Mouse (Mus musculus): Measurements from ENCODE around the gene H2-D1. TPM values are rescaled to one million over a fixed set of nuclear protein-coding genes. Genes with fewer than 3 reads are reported as not detected.
A peak's percentile ranks its signal among the peaks of the same experiment; 100 is the strongest.

Gene H2-D1
- polyA plus RNA-seq (2016; fragmentation: Nextera tagmentation; extraction: Ambion mirVana), result 21.4 and 23.1 TPM in 2 replicates

DNA sequence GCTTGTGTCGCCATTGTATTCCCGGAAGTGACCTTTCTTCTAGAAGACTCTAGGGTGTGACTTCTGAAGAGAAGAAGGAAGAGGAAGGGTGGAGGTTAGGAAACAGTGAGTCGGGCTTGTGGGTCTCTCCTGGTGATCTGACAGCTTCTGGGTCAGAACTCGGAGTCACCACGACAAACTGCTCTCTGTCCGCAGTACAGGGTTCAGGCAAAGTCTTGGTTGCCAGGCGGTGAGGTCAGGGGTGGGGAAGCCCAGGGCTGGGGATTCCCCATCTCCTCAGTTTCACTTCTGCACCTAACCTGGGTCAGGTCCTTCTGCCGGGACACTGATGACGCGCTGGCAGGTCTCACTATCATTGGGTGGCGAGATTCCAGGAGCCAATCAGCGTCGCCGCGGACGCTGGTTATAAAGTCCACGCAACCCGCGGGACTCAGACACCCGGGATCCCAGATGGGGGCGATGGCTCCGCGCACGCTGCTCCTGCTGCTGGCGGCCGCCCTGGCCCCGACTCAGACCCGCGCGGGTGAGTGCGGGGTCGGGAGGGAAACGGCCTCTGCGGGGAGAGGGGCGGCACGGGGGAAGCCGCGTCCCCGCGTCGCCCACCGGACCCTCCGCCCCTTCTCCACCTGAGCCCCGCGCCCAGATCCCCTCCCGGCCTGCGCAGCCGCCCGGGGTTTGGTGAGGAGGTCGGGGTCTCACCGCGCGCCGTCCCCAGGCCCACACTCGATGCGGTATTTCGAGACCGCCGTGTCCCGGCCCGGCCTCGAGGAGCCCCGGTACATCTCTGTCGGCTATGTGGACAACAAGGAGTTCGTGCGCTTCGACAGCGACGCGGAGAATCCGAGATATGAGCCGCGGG is at the start of gene H2-D1:
Gene H2-D1 (plus strand): TSS at position 67 of the 859 bp plus-strand sequence.
- 2% methylated on average over 73 of the region's 73 CpGs for WGBS
- Histone ChIP-seq H3K4me1 (peaks cover 19% of the 10 kb centered on the region), H3K4me3 (peak within 1 kb of the TSS; percentile 71), H3K27ac (peak within 1 kb of the TSS; percentile 38), H3K36me3 (no peaks in the 10 kb centered on the region), H3K27me3 (ENCODE audit: low read depth, poor library complexity, severe bottlenecking) (peaks cover 71% of the 10 kb centered on the region), H3K9me3 (replicated peaks) (no peaks in the 10 kb centered on the region)
- peak; percentile 88 for DNase-seq (ENCODE audit: low spot score)

DNA sequence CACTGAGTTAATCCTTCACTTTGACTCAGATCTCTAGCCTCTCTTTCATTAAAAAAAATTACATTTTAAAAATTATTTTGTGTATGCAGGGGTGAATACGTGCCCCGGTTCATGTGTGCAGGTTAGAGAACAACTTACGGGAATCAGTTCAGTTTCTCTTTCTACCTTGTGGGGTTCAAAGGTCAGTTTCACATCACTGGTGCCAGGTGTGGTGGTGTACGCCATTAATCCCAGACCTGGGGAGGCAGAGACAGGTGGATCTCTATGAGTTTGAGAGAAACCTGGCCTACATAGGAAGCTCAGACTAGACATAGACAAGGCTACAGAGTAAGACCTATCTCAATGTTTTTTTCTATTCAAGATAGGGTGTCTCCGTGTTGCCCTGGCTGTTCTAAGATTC is 49.5 kb upstream of the H2-D1 start:
- Histone ChIP-seq H3K27ac (no peak overlapping the region), H3K4me1 (peaks cover 6% of the 10 kb centered on the region; the same call in 1 of the 2 replicates), H3K27me3 (ENCODE audit: low read depth, poor library complexity, severe bottlenecking) (no peaks in the 10 kb centered on the region), H3K36me3 (no peaks in the 10 kb centered on the region), H3K9me3 (replicated peaks) (no peaks in the 10 kb centered on the region), H3K4me3 (no peak overlapping the region)
- WGBS, result 93% methylated on average over 5 of the region's 5 CpGs
- DNase-seq (ENCODE audit: low spot score), result no peak

DNA sequence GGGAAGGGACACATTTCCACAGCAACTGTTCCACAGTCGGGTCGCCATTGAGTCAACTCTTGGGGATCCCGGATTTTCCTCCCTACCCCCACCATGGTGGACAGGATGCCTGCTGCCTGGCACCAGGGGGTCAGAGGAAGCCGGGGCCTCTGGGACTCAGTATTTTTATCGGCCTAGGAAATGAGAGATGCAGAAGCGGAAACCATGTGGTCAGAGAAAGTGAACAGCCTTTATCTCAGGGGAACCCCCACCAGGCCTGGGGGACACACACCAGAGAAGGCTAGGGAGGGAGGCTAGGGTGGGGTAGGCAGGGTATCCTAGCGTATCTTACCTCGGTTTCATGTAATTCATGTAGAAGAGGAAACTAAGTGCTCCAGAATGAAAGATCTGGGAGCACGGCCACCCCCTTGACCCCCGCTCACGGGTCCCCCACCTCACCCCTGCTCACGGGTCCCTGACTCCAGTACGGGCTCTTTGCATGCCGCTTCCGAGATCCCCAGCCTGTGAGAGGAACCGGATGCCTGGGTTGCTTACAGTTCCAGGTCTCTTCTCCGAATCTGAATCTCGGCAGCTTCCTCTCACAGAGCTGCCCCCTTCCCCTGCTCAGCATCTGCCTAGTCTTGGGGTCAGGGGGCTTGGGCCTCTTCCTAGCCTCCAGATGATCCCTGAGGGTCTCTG is 43.9 kb upstream of the H2-D1 start:
- Histone ChIP-seq H3K4me1 (peaks cover 18% of the 10 kb centered on the region; the same call in 1 of the 2 replicates), H3K36me3 (peaks cover 40% of the 10 kb centered on the region), H3K27me3 (ENCODE audit: low read depth, poor library complexity, severe bottlenecking) (no peaks in the 10 kb centered on the region), H3K4me3 (no peak overlapping the region), H3K27ac (no peak overlapping the region; the same call in 1 of the 2 replicates), H3K9me3 (replicated peaks) (no peaks in the 10 kb centered on the region)
- 90% methylated on average over 18 of the region's 18 CpGs for WGBS
- DNase-seq (ENCODE audit: low spot score), result no peak

DNA sequence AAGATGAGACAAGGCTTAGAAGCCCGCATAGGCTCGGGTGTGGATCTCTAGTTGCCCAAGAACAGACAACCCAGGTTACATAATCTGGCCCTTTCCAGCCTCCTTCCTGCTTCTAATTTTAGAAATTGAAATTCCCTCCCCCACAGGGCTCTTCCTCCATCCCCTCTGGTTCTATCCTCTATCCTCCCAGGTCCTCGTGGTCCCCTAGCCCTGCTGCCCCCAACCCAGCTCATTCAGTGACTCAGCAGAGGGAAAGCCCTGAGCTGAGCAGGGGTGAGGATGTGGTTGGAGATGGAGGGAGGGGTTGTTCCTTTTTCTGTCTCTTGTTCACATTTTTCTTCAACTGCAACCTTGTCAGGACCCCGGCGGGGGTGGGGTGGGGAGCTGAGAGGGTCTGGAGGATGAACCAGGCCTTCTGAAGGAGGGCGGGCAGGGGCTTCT is 42.9 kb upstream of the H2-D1 start:
- 86% methylated on average over 6 of the region's 6 CpGs for WGBS
- H3K9me3 ChIP-seq (replicated peaks), result no peaks in the 10 kb centered on the region
- H3K4me1 ChIP-seq, result peaks cover 13% of the 10 kb centered on the region; the same call in 1 of the 2 replicates
- H3K36me3 ChIP-seq, result peaks cover 47% of the 10 kb centered on the region
- H3K4me3 ChIP-seq, result no peak overlapping the region
- no peak overlapping the region for H3K27ac ChIP-seq
- H3K27me3 ChIP-seq (ENCODE audit: low read depth, poor library complexity, severe bottlenecking), result no peaks in the 10 kb centered on the region
- DNase-seq (ENCODE audit: low spot score), result no peak

DNA sequence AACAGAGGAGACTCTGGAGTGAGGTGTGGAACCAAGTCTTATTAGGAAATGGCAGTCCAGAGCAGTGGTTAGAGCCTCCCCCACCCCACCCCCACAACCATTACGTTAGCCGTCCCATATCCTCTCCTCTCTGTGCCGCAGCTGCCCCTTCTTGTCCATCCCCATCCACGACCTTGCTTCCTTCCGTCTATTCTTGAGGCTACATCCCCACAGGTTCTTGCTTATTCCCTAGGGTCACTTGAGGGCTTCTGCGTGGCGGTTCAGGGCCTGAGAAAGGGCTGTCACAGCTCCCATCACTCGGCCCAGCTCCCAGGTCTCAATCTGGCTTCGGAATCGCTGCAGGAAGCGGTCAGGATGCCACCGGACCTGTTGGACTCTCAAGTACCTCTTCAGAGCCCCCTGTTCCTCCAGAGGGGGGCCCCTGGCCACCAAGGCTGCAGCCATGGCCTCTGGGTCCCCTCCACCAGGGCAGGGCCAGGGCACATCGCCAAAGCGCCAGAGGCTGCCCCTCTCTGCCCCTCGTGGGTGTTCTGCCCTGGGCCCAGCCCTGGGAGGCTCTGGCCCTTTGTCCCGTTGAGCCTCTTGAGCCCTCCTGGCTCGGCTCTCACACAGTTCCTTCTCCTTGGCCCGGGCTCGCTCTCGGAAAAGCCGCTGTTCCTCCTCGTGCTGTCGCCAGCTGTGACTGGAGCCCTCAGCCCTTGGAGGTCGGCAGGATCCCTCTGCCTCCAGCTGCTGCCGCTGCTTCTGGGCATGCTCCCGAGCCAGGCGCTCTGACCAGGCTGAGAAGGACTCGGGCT is 42.2 kb upstream of the H2-D1 start, which contains the start of gene Gm16181:
Gene Gm16181 (plus strand): TSS at position 679 of the 797 bp plus-strand sequence.
- H3K27me3 ChIP-seq (ENCODE audit: low read depth, poor library complexity, severe bottlenecking), result no peaks in the 10 kb centered on the region
- H3K9me3 ChIP-seq (replicated peaks), result no peaks in the 10 kb centered on the region
- 85% methylated on average over 28 of the region's 28 CpGs for WGBS
- H3K4me1 ChIP-seq, result peaks cover 12% of the 10 kb centered on the region; the same call in 1 of the 2 replicates
- no peak within 1 kb of the TSS for H3K4me3 ChIP-seq
- no peak for DNase-seq (ENCODE audit: low spot score)
- H3K36me3 ChIP-seq, result peaks cover 54% of the 10 kb centered on the region
- H3K27ac ChIP-seq, result 0 out of 2 replicates have a peak within 1 kb of the TSS, but pooled peaks have one; percentile 12

DNA sequence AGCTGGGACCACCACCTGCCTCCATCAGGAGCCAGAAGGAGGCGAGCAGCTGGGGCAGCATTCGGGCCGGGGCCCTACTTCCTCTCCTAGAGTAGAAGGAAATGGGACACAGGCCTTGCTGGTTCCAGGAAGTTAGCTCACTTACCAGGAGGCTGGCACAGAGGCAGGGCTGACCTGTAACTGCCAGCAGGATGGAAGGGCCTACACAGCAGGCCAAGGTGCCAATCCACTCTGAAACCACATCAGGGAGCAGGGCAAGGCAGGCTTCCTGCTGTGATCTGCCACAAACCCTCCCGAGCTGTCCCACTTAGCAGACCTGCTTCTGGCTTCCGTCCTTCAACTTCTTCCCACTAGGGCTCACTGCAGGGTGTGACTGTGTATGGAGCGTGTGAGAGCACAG is 40.2 kb upstream of the H2-D1 start:
- Histone ChIP-seq H3K27me3 (ENCODE audit: low read depth, poor library complexity, severe bottlenecking) (no peaks in the 10 kb centered on the region), H3K4me1 (peaks cover 12% of the 10 kb centered on the region; the same call in 1 of the 2 replicates), H3K4me3 (no peak overlapping the region), H3K27ac (no peak overlapping the region), H3K36me3 (peaks cover 74% of the 10 kb centered on the region), H3K9me3 (replicated peaks) (no peaks in the 10 kb centered on the region)
- WGBS, result 83% methylated on average over 6 of the region's 6 CpGs
- no peak for DNase-seq (ENCODE audit: low spot score)

DNA sequence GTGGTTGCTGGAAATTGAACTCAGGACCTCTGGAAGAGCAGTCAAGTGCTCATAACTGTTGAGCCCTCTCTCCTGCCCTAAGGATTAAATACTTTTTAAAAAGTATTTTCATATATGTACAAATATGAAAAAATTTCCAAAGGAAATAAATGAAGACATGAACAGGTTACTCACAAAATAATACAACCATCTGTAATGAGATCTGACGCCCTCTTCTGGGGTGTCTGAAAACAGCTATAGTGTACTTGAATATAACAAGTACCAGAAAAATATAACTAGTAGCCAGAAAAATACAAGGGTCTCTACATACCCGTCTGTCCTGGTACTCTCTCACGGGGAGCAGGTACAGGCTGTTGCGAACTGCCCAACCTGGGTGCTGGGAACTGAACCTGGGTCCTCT is 37.9 kb upstream of the H2-D1 start:
- Histone ChIP-seq H3K27me3 (ENCODE audit: low read depth, poor library complexity, severe bottlenecking) (no peaks in the 10 kb centered on the region), H3K4me3 (no peak overlapping the region), H3K4me1 (0 out of 2 replicates have a peak, but pooled peaks cover 5% of the 10 kb centered on the region), H3K36me3 (peaks cover 88% of the 10 kb centered on the region), H3K9me3 (replicated peaks) (no peaks in the 10 kb centered on the region), H3K27ac (no peak overlapping the region)
- whole genome bisulfite sequencing, result 97% methylated on average over 4 of the region's 4 CpGs
- no peak for DNase-seq (ENCODE audit: low spot score)

DNA sequence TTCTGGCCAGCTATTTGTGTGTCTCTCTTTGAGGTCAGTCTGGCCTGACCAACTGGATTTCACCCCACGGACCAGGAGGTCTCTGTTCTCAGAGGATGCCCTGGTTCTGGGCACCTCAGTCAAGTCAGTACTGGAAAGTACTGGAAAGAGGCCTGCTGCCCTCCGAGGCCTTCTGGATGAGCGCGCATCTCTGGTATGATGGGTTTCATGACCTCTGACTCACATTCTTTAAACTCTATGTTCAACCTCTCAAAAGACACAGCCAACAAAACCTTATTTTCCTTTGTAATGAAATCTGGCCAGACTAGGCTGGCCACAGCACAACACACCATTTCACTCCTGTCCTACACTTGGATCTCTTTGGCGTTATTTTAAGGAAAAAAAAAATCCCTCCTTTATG is 37.1 kb upstream of the H2-D1 start:
- 0 out of 2 replicates have a peak, but pooled peaks cover 2% of the 10 kb centered on the region for H3K4me1 ChIP-seq
- no peaks in the 10 kb centered on the region for H3K27me3 ChIP-seq (ENCODE audit: low read depth, poor library complexity, severe bottlenecking)
- H3K27ac ChIP-seq, result no peak overlapping the region
- DNase-seq (ENCODE audit: low spot score), result no peak
- WGBS, result 97% methylated on average over 5 of the region's 5 CpGs
- no peak overlapping the region for H3K4me3 ChIP-seq
- H3K36me3 ChIP-seq, result peaks cover 88% of the 10 kb centered on the region
- H3K9me3 ChIP-seq (replicated peaks), result no peaks in the 10 kb centered on the region

DNA sequence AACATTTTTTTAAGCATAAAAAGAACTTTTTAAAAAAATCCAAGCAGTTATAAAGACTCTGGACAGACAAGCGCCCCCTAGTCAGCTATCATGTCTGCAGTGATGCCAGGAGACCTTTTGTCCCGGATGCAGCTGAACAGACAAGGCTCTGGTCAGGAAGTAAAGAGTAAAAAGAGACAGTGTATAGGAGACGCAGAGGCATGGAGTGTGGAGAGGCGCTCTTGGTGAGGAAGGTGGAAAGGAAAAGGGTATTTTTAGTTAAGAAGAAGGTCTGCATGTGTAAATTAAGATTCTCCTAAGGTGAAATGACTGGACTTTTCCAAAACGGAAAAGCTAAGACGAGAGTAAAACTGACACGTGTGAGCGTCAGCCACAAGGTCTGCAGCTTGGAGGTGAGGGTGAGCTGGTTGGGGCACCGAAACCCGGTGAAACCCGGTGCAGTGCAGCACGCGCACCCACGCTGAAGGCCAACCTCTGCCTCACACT is 35.9 kb upstream of the H2-D1 start:
- Histone ChIP-seq H3K27me3 (ENCODE audit: low read depth, poor library complexity, severe bottlenecking) (no peaks in the 10 kb centered on the region), H3K36me3 (peaks cover 89% of the 10 kb centered on the region), H3K9me3 (replicated peaks) (no peaks in the 10 kb centered on the region), H3K27ac (no peak overlapping the region), H3K4me1 (no peaks in the 10 kb centered on the region), H3K4me3 (no peak overlapping the region)
- DNase-seq (ENCODE audit: low spot score), result no peak
- WGBS, result 88% methylated on average over 14 of the region's 14 CpGs

DNA sequence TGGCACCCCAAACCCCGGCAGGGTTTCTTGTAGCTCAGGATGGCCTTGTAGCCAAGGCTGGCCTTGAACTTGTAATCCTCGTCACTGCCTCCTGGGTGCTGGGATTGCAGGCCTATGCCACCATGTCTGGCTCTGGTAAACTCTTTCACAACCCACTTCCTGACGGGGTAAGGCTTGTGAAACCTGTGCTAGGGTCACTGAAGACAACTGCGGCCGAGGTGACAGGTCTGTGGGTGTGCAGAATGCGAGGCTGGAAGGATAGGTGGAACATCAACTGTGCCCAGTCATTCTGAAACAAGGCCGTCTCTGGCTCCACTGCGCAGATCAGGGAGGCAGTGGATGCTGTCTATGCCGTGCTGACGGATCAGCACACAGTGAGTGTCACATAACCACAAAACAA is 31.5 kb upstream of the H2-D1 start:
- peaks cover 24% of the 10 kb centered on the region for H3K4me1 ChIP-seq
- no peaks in the 10 kb centered on the region for H3K9me3 ChIP-seq (replicated peaks)
- no peak for DNase-seq (ENCODE audit: low spot score)
- H3K27me3 ChIP-seq (ENCODE audit: low read depth, poor library complexity, severe bottlenecking), result no peaks in the 10 kb centered on the region
- H3K4me3 ChIP-seq, result no peak overlapping the region
- H3K27ac ChIP-seq, result no peak overlapping the region
- WGBS, result 95% methylated on average over 10 of the region's 10 CpGs
- peaks cover 71% of the 10 kb centered on the region for H3K36me3 ChIP-seq

DNA sequence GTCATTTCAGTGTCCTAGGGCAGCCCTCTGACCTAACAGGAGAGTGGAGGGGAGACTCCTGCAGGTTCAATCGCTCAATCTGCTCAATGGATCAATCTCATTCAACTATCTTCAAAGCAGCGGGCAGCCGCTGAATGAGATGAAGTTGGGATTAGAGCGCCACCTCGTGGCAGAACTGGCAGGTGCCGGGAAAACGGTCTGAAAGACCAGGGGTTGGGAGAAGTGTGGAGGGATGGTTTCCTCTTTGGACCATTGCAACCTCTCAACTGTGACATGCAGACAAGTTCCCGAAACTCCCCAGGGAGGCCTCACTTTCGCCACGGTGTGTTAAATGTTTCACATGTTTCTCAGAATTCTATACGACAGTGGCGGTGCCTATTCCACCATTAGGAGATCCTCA is 30.5 kb upstream of the H2-D1 start:
- H3K27ac ChIP-seq, result no peak overlapping the region
- peaks cover 31% of the 10 kb centered on the region for H3K4me1 ChIP-seq
- WGBS, result 14% methylated on average over 12 of the region's 12 CpGs
- H3K4me3 ChIP-seq, result no peak overlapping the region
- H3K27me3 ChIP-seq (ENCODE audit: low read depth, poor library complexity, severe bottlenecking), result no peaks in the 10 kb centered on the region
- H3K9me3 ChIP-seq (replicated peaks), result no peaks in the 10 kb centered on the region
- DNase-seq (ENCODE audit: low spot score), result peak; percentile 93
- peaks cover 61% of the 10 kb centered on the region for H3K36me3 ChIP-seq

DNA sequence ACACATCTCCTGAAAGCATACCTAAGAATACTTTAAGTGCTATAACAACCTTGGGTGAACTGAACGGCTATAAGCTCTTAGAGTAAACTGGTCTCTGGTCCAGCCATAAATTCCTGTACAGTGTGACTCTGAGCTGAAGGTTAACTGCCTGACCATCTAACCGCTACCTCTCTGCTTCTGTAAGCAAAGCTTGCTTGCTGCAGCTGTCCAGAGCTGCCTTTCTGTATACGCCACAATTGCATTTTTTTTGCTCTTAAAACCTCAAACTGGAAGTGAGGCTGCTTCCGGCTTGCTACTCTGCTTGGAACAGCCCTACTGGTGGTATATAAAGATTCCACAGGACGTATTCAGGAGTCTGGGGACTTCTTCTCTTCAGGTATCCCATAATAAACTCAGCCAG is 29.9 kb upstream of the H2-D1 start:
- Histone ChIP-seq H3K4me1 (peaks cover 31% of the 10 kb centered on the region), H3K27me3 (ENCODE audit: low read depth, poor library complexity, severe bottlenecking) (no peaks in the 10 kb centered on the region), H3K27ac (no peak overlapping the region), H3K36me3 (peaks cover 56% of the 10 kb centered on the region), H3K4me3 (no peak overlapping the region), H3K9me3 (replicated peaks) (no peaks in the 10 kb centered on the region)
- 90% methylated on average over 5 of the region's 5 CpGs for WGBS
- no peak for DNase-seq (ENCODE audit: low spot score)
